Mouse (Mus musculus): ENCODE results near the gene Asic3.

The Asic3 gene

GRCm38 (mm10) chr5:24452030-24452690 is 39.0 kb downstream of the Asic3 start, which contains the start of gene Agap3:
TSS of gene Agap3 (plus strand) at chr5:24452177.
- in situ Hi-C loops (cut with MboI) = no loop called here

DNA sequence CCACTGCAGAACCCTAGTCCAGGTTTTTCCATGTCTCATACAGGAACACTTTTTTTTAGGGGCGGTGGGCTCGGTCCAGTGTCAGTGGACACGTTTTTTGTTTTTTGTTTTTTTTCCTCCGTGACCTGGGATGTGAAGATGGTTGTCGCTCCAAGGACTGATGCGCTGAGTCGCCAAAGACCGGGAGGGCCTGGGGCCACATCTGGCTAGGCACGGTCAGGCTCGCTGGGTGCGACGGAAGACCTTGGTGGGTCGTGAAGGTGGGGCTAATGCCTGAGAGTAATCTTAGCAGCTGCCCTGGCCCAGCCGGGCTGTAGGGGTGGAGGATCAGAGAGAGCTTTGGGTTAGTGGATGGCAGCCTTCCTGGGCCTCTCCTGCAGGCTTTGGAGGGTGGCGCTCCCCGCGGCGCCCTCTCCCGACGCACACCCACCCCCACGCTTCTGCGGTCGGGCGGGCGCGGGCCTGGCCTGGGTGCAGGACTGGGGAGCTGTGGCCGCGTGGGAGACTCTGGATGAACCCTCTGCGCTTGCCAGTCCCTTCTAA is 39.6 kb downstream of the Asic3 start:
- in situ Hi-C loops (cut with MboI) = no loop called here

GRCm38 (mm10) chr5:24453283-24453984 is 40.2 kb downstream of the Asic3 start:
- in situ Hi-C loops (cut with MboI) = no loop called here

DNA sequence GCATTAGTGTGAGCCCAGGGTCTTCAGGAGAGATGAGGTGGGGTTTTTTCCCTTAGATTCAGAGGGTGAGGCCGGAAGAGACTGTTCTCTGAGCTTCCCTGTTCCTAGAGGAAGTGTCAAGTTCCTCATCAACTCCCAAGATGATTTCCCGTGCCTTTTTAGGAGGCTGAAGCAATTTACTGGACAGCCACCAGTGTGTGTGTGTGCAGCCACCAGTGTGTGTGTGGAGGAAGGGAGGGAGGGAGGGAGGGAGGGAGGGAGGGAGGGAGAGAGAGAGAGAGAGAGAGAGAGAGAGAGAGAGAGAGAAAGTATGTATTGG is 40.8 kb downstream of the Asic3 start:
- in situ Hi-C loops (cut with MboI) = no loop called here

- in situ Hi-C loops (cut with MboI) = no loop called here
These were observed 41.9 kb downstream of the Asic3 start for GRCm38 (mm10) chr5:24455076-24455475.

- in situ Hi-C loops (cut with MboI) = no loop called here
These were observed 42.4 kb downstream of the Asic3 start for GRCm38 (mm10) chr5:24455613-24456012.

DNA sequence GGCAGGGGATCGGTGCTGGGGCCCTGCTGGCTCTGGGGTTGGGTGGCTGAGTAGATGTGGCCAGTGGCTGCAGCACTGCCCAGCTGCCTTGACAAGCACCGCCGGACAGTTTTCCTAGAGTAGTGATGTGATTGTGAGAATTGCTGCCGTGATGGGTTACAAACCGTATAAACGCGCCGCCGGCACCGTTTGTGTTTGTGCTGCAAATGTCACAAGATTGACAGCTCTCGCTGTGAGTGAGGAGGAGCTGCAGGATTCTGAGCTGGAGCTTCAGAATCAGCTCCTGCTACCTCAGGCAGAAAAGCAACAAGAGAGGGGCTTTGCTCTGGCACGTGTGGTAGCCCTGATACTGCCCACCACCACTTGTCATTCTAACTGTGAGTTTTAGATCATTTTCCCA is 53.6 kb downstream of the Asic3 start:
- in situ Hi-C loops (cut with MboI) = no loop called here
